Mouse (Mus musculus) embryonic facial prominence, embryonic 10.5 days (tissue): ENCODE measurements around the gene Esp15. TPM values are rescaled to one million over a fixed set of nuclear protein-coding genes. Genes with fewer than 3 reads are reported as not detected.
"Not testable (repeated sequence)": the region's sequence is repeated elsewhere in the genome, so short reads cannot be mapped to it uniquely, and the experiment has no call there.

Source experiments
- DNase-seq: peaks from one replicate; pipeline ENCODE4 v3.0.0-alpha.2; 2017; ENCODE audit warnings: low spot score
- H3K27ac ChIP-seq: fragments of 300-500 bp; sonication (generic); replicated peaks from 2 replicates; pipeline ENCODE4 v1.5.1; 2016; ENCODE audit warnings: mild to moderate bottlenecking
- H3K27me3 ChIP-seq: fragments of 300-500 bp; sonication (generic); replicated peaks from 2 replicates; pipeline ENCODE4 v1.6.1; 2016; ENCODE audit warnings: low read depth, mild to moderate bottlenecking; ENCODE audit not compliant: poor library complexity, severe bottlenecking
- H3K36me3 ChIP-seq: fragments of 300-500 bp; sonication (generic); replicated peaks from 2 replicates; pipeline ENCODE4 v1.6.1; 2016; ENCODE audit warnings: mild to moderate bottlenecking, moderate library complexity
- H3K4me1 ChIP-seq: fragments of 300-500 bp; sonication (generic); 2 replicates; pipeline ENCODE4 v1.6.1; 2016
- H3K4me3 ChIP-seq: fragments of 300-500 bp; sonication (generic); 2 replicates; pipeline ENCODE4 v1.5.1; 2016; ENCODE audit warnings: mild to moderate bottlenecking, moderate library complexity
- H3K9me3 ChIP-seq: fragments of 300-500 bp; sonication (generic); 2 replicates; pipeline ENCODE4 v1.6.1; 2016; ENCODE audit warnings: mild to moderate bottlenecking
- WGBS: fragments of 180-500 bp; shearing (Covaris S2); methylation state at CpG from one replicate; pipeline ENCODE4 v1.1.7; 2016; 5-methylcytosine and 5-hydroxymethylcytosine counted together
- polyA plus RNA-seq: library from polyadenylated mRNA; unstranded; fragments of >200 nt; fragmentation: Nextera tagmentation; extraction: Ambion mirVana; gene quantifications from 2 replicates; pipeline ENCODE4 v1.2.1, GENCODE M21; 2016

Gene Esp15
- not detected in 2 replicates for polyA plus RNA-seq

- 75% methylated on average over 6 of the region's 6 CpGs for WGBS
- not testable (repeated sequence) for DNase-seq, H3K4me3 ChIP-seq, H3K27ac ChIP-seq, H3K4me1 ChIP-seq, H3K9me3 ChIP-seq, H3K36me3 ChIP-seq, H3K27me3 ChIP-seq
These were observed at the start of gene Esp15 for GRCm38 (mm10) chr17:39640654-39641053. Gene Esp15, plus strand, starts transcription at chr17:39640954.

GRCm38 (mm10) chr17:39591550-39591949 is 49.2 kb upstream of the Esp15 start:
- no peak for DNase-seq

More at GRCm38 (mm10) chr17:39591550-39591949, 49.2 kb upstream of the Esp15 start:
- H3K27me3 ChIP-seq, result no peaks in the 10 kb centered on the region
- H3K4me1 ChIP-seq, result no peaks in the 10 kb centered on the region
- H3K9me3 ChIP-seq, result peaks cover 15% of the 10 kb centered on the region
- no peaks in the 10 kb centered on the region for H3K36me3 ChIP-seq
- no peak overlapping the region for H3K4me3 ChIP-seq
- H3K27ac ChIP-seq, result no peak overlapping the region
- 69% methylated on average over 1 of the region's 1 CpGs for WGBS

Other genes with a start within 250 kb of the Esp15 start
- not detected in 2 replicates for gene Esp18, start 234.6 kb upstream of the Esp15 start, polyA plus RNA-seq
- not detected in 2 replicates for gene Esp16, start 104.8 kb upstream of the Esp15 start, polyA plus RNA-seq